Mouse (Mus musculus) bone marrow macrophage, adult 2 months (primary cell): ENCODE results near the gene Kcnq5.

Experiments
- CTCF ChIP-seq: IDR thresholded peaks from 2 replicates; pipeline ENCODE4 v1.5.1; 2012; ENCODE audit warnings: low read depth, mild to moderate bottlenecking, low read length, moderate library complexity
- POLR2A ChIP-seq: IDR thresholded peaks from 2 replicates; pipeline ENCODE4 v1.6.1; 2012; ENCODE audit warnings: mild to moderate bottlenecking, low read depth, low read length, borderline replicate concordance

GRCm38 (mm10) chr1:21618712-21619111 lies 343.0 kb downstream of the Kcnq5 start:
- TF ChIP-seq CTCF (no peak), POLR2A (no peak)
